Mouse (Mus musculus): ENCODE measurements around the gene Lce1d.

GRCm38 (mm10) chr3:92720250-92720649 is 33.2 kb upstream of the Lce1d start, which contains the start of gene Lce1f:
- TF ChIP-seq CTCF (IDR thresholded peaks at IDR 0.05; ENCODE audit: extremely low read depth, insufficient read depth, insufficient read length, insufficient replicate concordance) (no peak), POLR2A (IDR thresholded peaks at IDR 0.05; ENCODE audit: low read depth, low read length) (no peak)
